In genomic region chr9:20950419-20950818, GRCm38 (mm10) we compare ENCODE assay signal across 11 mouse cellular contexts. TPM values are rescaled to one million over a fixed set of nuclear protein-coding genes. Genes with fewer than 3 reads are reported as not detected.
A peak's percentile ranks its signal among the peaks of the same experiment; 100 is the strongest.
DNase-seq lines count a peak whose midpoint lies in the region; ATAC-seq and TF ChIP-seq lines count a peak whose summit lies in the region.
"Had no signal": no experiment of that assay in that cellular context is flagged by ENCODE, and none has a peak within 500 bp of the region (broad histone marks: within the 10 kb centered on the region; RNA-seq: fewer than 3 reads in every experiment).

No protein-coding gene starts in this region.

- ATAC-seq in liver, embryonic 11.5 days (replicated peaks; ENCODE audit: low FRiP score): no peak
- ATAC-seq in embryonic facial prominence, embryonic 14.5 days (ENCODE audit: low read depth): no peak
- ATAC-seq in hindbrain, embryonic 14.5 days (ENCODE audit: low FRiP score): no peak
- ATAC-seq in liver, postnatal 0 days: no peak

- H3K27me3 ChIP-seq in liver, embryonic 11.5 days (replicated peaks; ENCODE audit: control insufficient read depth, insufficient read depth, low read length): no peaks in the 10 kb centered on the region
- no peaks in the 10 kb centered on the region for H3K27me3 ChIP-seq in embryonic facial prominence, embryonic 14.5 days (replicated peaks; ENCODE audit: control insufficient read depth, insufficient read depth, low read length)
- H3K27me3 ChIP-seq in hindbrain, embryonic 14.5 days (ENCODE audit: control insufficient read depth, insufficient read depth, low read length): no peaks in the 10 kb centered on the region
- no peaks in the 10 kb centered on the region for H3K27me3 ChIP-seq in liver, postnatal 0 days (ENCODE audit: insufficient read depth, low read length)
- H3K27me3 ChIP-seq: megakaryocyte, embryonic 14.5 days had no signal

- peaks cover 3% of the 10 kb centered on the region for H3K36me3 ChIP-seq in liver, embryonic 11.5 days (ENCODE audit: control insufficient read depth, insufficient read depth, low read length)
- 0 out of 2 replicates have a peak, but pooled peaks cover 5% of the 10 kb centered on the region for H3K36me3 ChIP-seq in embryonic facial prominence, embryonic 14.5 days (ENCODE audit: control insufficient read depth, insufficient read depth, low read length)
- H3K36me3 ChIP-seq in hindbrain, embryonic 14.5 days (replicated peaks; ENCODE audit: control insufficient read depth, insufficient read depth): peaks cover 5% of the 10 kb centered on the region; the same call in 1 of the 2 replicates
- H3K36me3 ChIP-seq in liver, postnatal 0 days (replicated peaks; ENCODE audit: insufficient read depth, low read length): peaks cover 3% of the 10 kb centered on the region; the same call in 1 of the 2 replicates

- DNase-seq in liver, embryonic 11.5 days (ENCODE audit: low spot score): no peak
- no peak for DNase-seq in liver
- no peak for DNase-seq in embryonic facial prominence, embryonic 14.5 days (ENCODE audit: low spot score)
- DNase-seq in hindbrain, embryonic 14.5 days (ENCODE audit: low spot score): no peak
- DNase-seq in liver, postnatal 0 days: no peak
- no peak for DNase-seq in frontal cortex, postnatal 14 days (ENCODE audit: low spot score in 2 of 2)
- DNase-seq in gastrocnemius, adult 8-10 months (ENCODE audit: low spot score in 2 of 2): no peak
- DNase-seq in layer of hippocampus, adult 8-10 months (ENCODE audit: low spot score in 2 of 2): no peak
- DNase-seq: adrenal gland, postnatal 25 days; cerebellum, adult 2 months had no signal

- TF ChIP-seq CTCF in liver, postnatal 0 days (IDR thresholded peaks at IDR 0.05; ENCODE audit: low read depth): no peak

- no peak overlapping the region for H3K27ac ChIP-seq in liver, embryonic 11.5 days (ENCODE audit: low read depth, low read length)
- H3K27ac ChIP-seq in embryonic facial prominence, embryonic 14.5 days (replicated peaks; ENCODE audit: low read depth, low read length): no peak overlapping the region
- no peak overlapping the region for H3K27ac ChIP-seq in hindbrain, embryonic 14.5 days
- no peak overlapping the region for H3K27ac ChIP-seq in liver, postnatal 0 days (ENCODE audit: low read depth)

- H3K4me3 ChIP-seq in liver, embryonic 11.5 days (ENCODE audit: low read depth, low read length): peak overlapping the region; percentile 85
- peak overlapping the region; percentile 84; the same call in 1 of the 2 replicates for H3K4me3 ChIP-seq in embryonic facial prominence, embryonic 14.5 days (ENCODE audit: low read depth, low read length)
- no peak overlapping the region for H3K4me3 ChIP-seq in hindbrain, embryonic 14.5 days (replicated peaks; ENCODE audit: low read length)
- H3K4me3 ChIP-seq in liver, postnatal 0 days (ENCODE audit: low read depth, low read length): no peak overlapping the region

- peaks cover 37% of the 10 kb centered on the region for H3K4me1 ChIP-seq in liver, embryonic 11.5 days (replicated peaks; ENCODE audit: control insufficient read depth, insufficient read depth, low read length)
- no peaks in the 10 kb centered on the region for H3K4me1 ChIP-seq in embryonic facial prominence, embryonic 14.5 days (ENCODE audit: control insufficient read depth, insufficient read depth, low read length)
- peaks cover 11% of the 10 kb centered on the region for H3K4me1 ChIP-seq in hindbrain, embryonic 14.5 days (replicated peaks; ENCODE audit: control insufficient read depth, insufficient read depth, low read length)
- peaks cover 14% of the 10 kb centered on the region for H3K4me1 ChIP-seq in liver, postnatal 0 days (ENCODE audit: insufficient read depth)

- no peaks in the 10 kb centered on the region for H3K9me3 ChIP-seq in liver, embryonic 11.5 days (ENCODE audit: control insufficient read depth, low read length)
- H3K9me3 ChIP-seq in embryonic facial prominence, embryonic 14.5 days (ENCODE audit: control insufficient read depth, low read length): no peaks in the 10 kb centered on the region
- no peaks in the 10 kb centered on the region for H3K9me3 ChIP-seq in hindbrain, embryonic 14.5 days (ENCODE audit: control insufficient read depth, low read length)
- H3K9me3 ChIP-seq in liver, postnatal 0 days (ENCODE audit: low read length): no peaks in the 10 kb centered on the region
- H3K9me3 ChIP-seq: megakaryocyte, embryonic 14.5 days had no signal

- peak overlapping the region; percentile 12 for H3K9ac ChIP-seq in liver, embryonic 11.5 days (ENCODE audit: low read depth, low read length)
- no peak overlapping the region for H3K9ac ChIP-seq in embryonic facial prominence, embryonic 14.5 days (ENCODE audit: low read depth, low read length)
- no peak overlapping the region for H3K9ac ChIP-seq in hindbrain, embryonic 14.5 days
- peak overlapping the region; percentile 91 for H3K9ac ChIP-seq in liver, postnatal 0 days (replicated peaks)

- H3K4me2 ChIP-seq in liver, embryonic 11.5 days: peak overlapping the region; percentile 94
- H3K4me2 ChIP-seq in embryonic facial prominence, embryonic 14.5 days (ENCODE audit: low read depth, low read length): peak overlapping the region; percentile 73
- H3K4me2 ChIP-seq in hindbrain, embryonic 14.5 days (replicated peaks): 0 out of 2 replicates have a peak overlapping the region, but pooled peaks have one; percentile 94
- H3K4me2 ChIP-seq in liver, postnatal 0 days (ENCODE audit: low read depth, low read length): peak overlapping the region; percentile 96

- no peak for TF ChIP-seq EP300 in liver, postnatal 0 days (IDR thresholded peaks at IDR 0.05; ENCODE audit: low read depth)

RNA-seq across cellular contexts. Expression of gene Dnmt1, which starts 9.3 kb away (rescaled TPM):
- 85.1 and 87.5 TPM in 2 replicates for polyA plus RNA-seq in liver, embryonic 11.5 days (2014; fragmentation: Nextera tagmentation; extraction: Ambion mirVana)
- polyA plus RNA-seq in embryonic facial prominence, embryonic 14.5 days (2014; fragmentation: Nextera tagmentation; extraction: Ambion mirVana): 46.8 and 56.5 TPM in 2 replicates
- polyA plus RNA-seq in hindbrain, embryonic 14.5 days (2014; fragmentation: Nextera tagmentation; extraction: Ambion mirVana): 37.8 and 41.1 TPM in 2 replicates
- 20.3 and 24.5 TPM in 2 replicates for polyA plus RNA-seq in liver, postnatal 0 days (2015; fragmentation: Nextera tagmentation; extraction: Ambion mirVana)
- 1 to 10 TPM; 5.5 to 6.0 (median 5.8) TPM for total RNA-seq in gastrocnemius, adult 8-10 months (2022)
- 10 to 100 TPM; 32.9 to 38.4 (median 35.2) TPM for total RNA-seq in layer of hippocampus, adult 8-10 months (2022)

RNA-seq across cellular contexts. Expression of gene S1pr2, which starts 26.2 kb away (rescaled TPM):
- polyA plus RNA-seq in liver, embryonic 11.5 days (2014; fragmentation: Nextera tagmentation; extraction: Ambion mirVana): 15.2 and 16.8 TPM in 2 replicates
- polyA plus RNA-seq in embryonic facial prominence, embryonic 14.5 days (2014; fragmentation: Nextera tagmentation; extraction: Ambion mirVana): 54.5 and 59.6 TPM in 2 replicates
- 8.6 and 8.8 TPM in 2 replicates for polyA plus RNA-seq in hindbrain, embryonic 14.5 days (2014; fragmentation: Nextera tagmentation; extraction: Ambion mirVana)
- polyA plus RNA-seq in liver, postnatal 0 days (2015; fragmentation: Nextera tagmentation; extraction: Ambion mirVana): 2.4 and 3.1 TPM in 2 replicates
- total RNA-seq in gastrocnemius, adult 8-10 months (2022): 1 to 10 TPM in 1 of 4 experiments, under 1 TPM in 3; 0.46 to 1.1 (median 0.74) TPM
- total RNA-seq in layer of hippocampus, adult 8-10 months (2022): 1 to 10 TPM; 1.3 to 4.4 (median 3.7) TPM

RNA-seq across cellular contexts. Expression of gene Eif3g, which starts 52.0 kb away (rescaled TPM):
- polyA plus RNA-seq in liver, embryonic 11.5 days (2014; fragmentation: Nextera tagmentation; extraction: Ambion mirVana): 440 and 448 TPM in 2 replicates
- 245 and 273 TPM in 2 replicates for polyA plus RNA-seq in embryonic facial prominence, embryonic 14.5 days (2014; fragmentation: Nextera tagmentation; extraction: Ambion mirVana)
- 216 and 231 TPM in 2 replicates for polyA plus RNA-seq in hindbrain, embryonic 14.5 days (2014; fragmentation: Nextera tagmentation; extraction: Ambion mirVana)
- polyA plus RNA-seq in liver, postnatal 0 days (2015; fragmentation: Nextera tagmentation; extraction: Ambion mirVana): 128 and 129 TPM in 2 replicates
- total RNA-seq in gastrocnemius, adult 8-10 months (2022): 100 to 1,000 TPM in 3 of 4 experiments, 10 to 100 TPM in 1; 95.7 to 105 (median 102) TPM
- 100 to 1,000 TPM; 118 to 139 (median 131) TPM for total RNA-seq in layer of hippocampus, adult 8-10 months (2022)

RNA-seq across cellular contexts. Expression of gene Mrpl4, which starts 52.1 kb away (rescaled TPM):
- 138 and 145 TPM in 2 replicates for polyA plus RNA-seq in liver, embryonic 11.5 days (2014; fragmentation: Nextera tagmentation; extraction: Ambion mirVana)
- 110 and 119 TPM in 2 replicates for polyA plus RNA-seq in embryonic facial prominence, embryonic 14.5 days (2014; fragmentation: Nextera tagmentation; extraction: Ambion mirVana)
- polyA plus RNA-seq in hindbrain, embryonic 14.5 days (2014; fragmentation: Nextera tagmentation; extraction: Ambion mirVana): 97.3 and 102 TPM in 2 replicates
- 54.6 and 55.0 TPM in 2 replicates for polyA plus RNA-seq in liver, postnatal 0 days (2015; fragmentation: Nextera tagmentation; extraction: Ambion mirVana)
- 10 to 100 TPM; 53.7 to 58.9 (median 55.7) TPM for total RNA-seq in gastrocnemius, adult 8-10 months (2022)
- total RNA-seq in layer of hippocampus, adult 8-10 months (2022): 10 to 100 TPM; 60.1 to 65.7 (median 61.0) TPM

Comparison
In these comparisons a context has a peak if more than half of its experiments do, and no peak if none do; other contexts are left out.
1. H3K4me3 ChIP-seq: peak in liver, embryonic 11.5 days (single experiment) and embryonic facial prominence, embryonic 14.5 days (single experiment); none in hindbrain, embryonic 14.5 days (single experiment) and liver, postnatal 0 days (single experiment).
2. H3K9ac ChIP-seq: peak in liver, embryonic 11.5 days (single experiment) and liver, postnatal 0 days (single experiment); none in embryonic facial prominence, embryonic 14.5 days (single experiment) and hindbrain, embryonic 14.5 days (single experiment).
3. Peak in every context shown above with its lines, with median percentiles within 50 percentile points of each other: H3K4me2 ChIP-seq.